Mouse (Mus musculus): ENCODE data around the gene Tmem184b. TPM values are rescaled to one million over a fixed set of nuclear protein-coding genes. Genes with fewer than 3 reads are reported as not detected.

Tmem184b gene
- total RNA-seq, 4 experiments from 2014 or later, result 69.7 to 89.8 (median 75.6) TPM

Small RNA genes lying within 50 kb of the gene (microRNA-seq; reads per million reads assigned to microRNA genes)
- 2.2 to 9.7 reads per million in 2 experiments for gene Mir1943

Other genes with a start within 250 kb of the Tmem184b start
- 10 to 100 TPM; 30.5 to 36.3 (median 32.6) TPM for gene Sox10, start 238.3 kb downstream of the Tmem184b start, total RNA-seq (2022)
- 10 to 100 TPM; 47.2 to 56.8 (median 52.7) TPM for gene Pick1, start 174.4 kb downstream of the Tmem184b start, total RNA-seq (2022)
- 1 to 10 TPM in 1 of 4 experiments, under 1 TPM in 3; 0.18 to 1.2 (median 0.63) TPM for gene Gm49486, start 174.2 kb downstream of the Tmem184b start, total RNA-seq (2022)
- gene Slc16a8, start 148.8 kb downstream of the Tmem184b start, total RNA-seq (2022), result under 1 TPM in 3 of 4 experiments, not detected in 1; 0.53 to 0.91 (median 0.57) TPM
- gene Baiap2l2, start 118.0 kb downstream of the Tmem184b start, total RNA-seq (2022), result 10 to 100 TPM in 3 of 4 experiments, 1 to 10 TPM in 1; 3.1 to 14.2 (median 11.4) TPM
- gene Pla2g6, start 75.2 kb downstream of the Tmem184b start, total RNA-seq (2022), result 10 to 100 TPM; 21.4 to 24.1 (median 22.8) TPM
- gene Maff, start 56.9 kb downstream of the Tmem184b start, total RNA-seq (2022), result 1 to 10 TPM; 1.2 to 3.8 (median 1.5) TPM
- 100 to 1,000 TPM; 146 to 162 (median 152) TPM for gene Csnk1e, start 52.0 kb upstream of the Tmem184b start, total RNA-seq (2022)
- gene Kcnj4, start 101.7 kb upstream of the Tmem184b start, total RNA-seq (2022), result 100 to 1,000 TPM; 188 to 236 (median 202) TPM
- gene Kdelr3, start 112.8 kb upstream of the Tmem184b start, total RNA-seq (2022), result under 1 TPM; 0.26 to 0.62 (median 0.48) TPM
- gene Ddx17, start 143.2 kb upstream of the Tmem184b start, total RNA-seq (2022), result 100 to 1,000 TPM; 296 to 324 (median 312) TPM
- 1 to 10 TPM in 2 of 4 experiments, under 1 TPM in 2; 0.17 to 1.8 (median 0.92) TPM for gene Dmc1, start 201.5 kb upstream of the Tmem184b start, total RNA-seq (2022)